Mouse (Mus musculus): ENCODE measurements around the gene Gm19935.

Gene Gm19935

DNA sequence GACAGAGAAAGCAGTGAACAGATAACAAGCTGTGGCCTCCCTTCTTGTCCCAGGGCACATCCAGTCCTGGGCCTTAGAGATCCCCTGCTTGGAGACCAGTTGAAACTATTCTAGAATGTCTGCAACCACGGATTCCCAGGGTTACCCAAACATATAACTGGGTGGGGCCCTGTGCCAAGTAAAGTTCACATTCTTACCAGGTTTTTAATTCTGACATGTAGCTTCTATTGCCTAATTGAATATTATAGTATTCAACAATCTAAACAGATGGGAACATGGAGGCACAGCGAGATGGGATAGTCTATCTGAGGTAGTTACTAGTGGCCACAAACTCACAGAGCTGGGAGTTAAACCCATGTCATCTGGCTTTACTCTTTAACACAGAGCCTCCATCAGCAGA is at the start of gene Gm19935:
TSS of gene Gm19935 (minus strand) at position 101 of the 400 bp plus-strand sequence.
- no peak for DNase-seq (ENCODE audit: low spot score)

DNA sequence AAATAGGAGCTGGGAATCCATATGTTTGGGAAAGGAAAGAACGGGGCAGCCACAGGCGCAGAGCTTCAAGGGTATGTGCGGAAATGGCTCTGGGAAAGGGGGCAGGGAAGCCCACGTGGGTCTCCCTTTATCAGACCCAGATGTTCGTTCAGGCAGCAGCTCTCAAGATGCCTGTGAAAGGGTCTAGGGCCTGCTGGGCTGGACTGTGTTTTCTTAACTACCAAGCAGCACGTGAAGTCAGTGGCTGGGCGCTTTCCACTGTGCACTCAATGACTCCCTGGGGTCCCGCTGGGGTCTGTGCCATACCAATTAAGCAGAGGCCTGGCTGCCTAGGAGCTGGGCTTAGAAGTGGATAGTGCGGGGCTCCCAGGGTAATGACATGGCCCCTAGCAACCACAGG is 44.8 kb upstream of the Gm19935 start:
- no peak for DNase-seq (ENCODE audit: low spot score)

GRCm38 (mm10) chr8:90861266-90861944 is 44.2 kb upstream of the Gm19935 start:
- DNase-seq (ENCODE audit: low spot score), result peak; percentile 34

DNA sequence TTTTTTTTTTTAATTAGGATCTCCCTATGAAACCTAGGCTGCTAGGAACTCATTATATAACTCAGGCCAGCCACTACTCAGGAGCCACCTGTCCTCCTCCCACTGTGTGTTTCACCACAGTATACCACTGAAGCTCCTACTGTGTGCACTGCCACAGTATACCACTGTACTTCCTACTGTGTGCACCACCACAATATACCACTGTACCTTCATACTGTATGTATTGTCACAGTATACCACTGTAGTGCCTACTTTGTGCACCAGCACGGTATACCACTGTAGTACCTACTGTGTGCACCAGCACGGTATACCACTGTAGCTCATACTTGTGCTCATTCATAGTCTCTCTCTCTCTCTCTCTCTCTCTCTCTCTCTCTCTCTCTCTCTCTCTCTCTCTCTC is 40.9 kb upstream of the Gm19935 start:
- no peak for DNase-seq (ENCODE audit: low spot score)

GRCm38 (mm10) chr8:90856952-90857351 is 39.8 kb upstream of the Gm19935 start:
- DNase-seq (ENCODE audit: low spot score), result no peak

- DNase-seq (ENCODE audit: low spot score), result no peak
Observed at GRCm38 (mm10) chr8:90856171-90856570, 39.0 kb upstream of the Gm19935 start.

GRCm38 (mm10) chr8:90854671-90855161 is 37.5 kb upstream of the Gm19935 start:
- no peak for DNase-seq (ENCODE audit: low spot score)

GRCm38 (mm10) chr8:90853971-90854670 is 36.9 kb upstream of the Gm19935 start:
- no peak for DNase-seq (ENCODE audit: low spot score)

- DNase-seq (ENCODE audit: low spot score), result no peak
Observed at GRCm38 (mm10) chr8:90851544-90851943, 34.4 kb upstream of the Gm19935 start.

DNA sequence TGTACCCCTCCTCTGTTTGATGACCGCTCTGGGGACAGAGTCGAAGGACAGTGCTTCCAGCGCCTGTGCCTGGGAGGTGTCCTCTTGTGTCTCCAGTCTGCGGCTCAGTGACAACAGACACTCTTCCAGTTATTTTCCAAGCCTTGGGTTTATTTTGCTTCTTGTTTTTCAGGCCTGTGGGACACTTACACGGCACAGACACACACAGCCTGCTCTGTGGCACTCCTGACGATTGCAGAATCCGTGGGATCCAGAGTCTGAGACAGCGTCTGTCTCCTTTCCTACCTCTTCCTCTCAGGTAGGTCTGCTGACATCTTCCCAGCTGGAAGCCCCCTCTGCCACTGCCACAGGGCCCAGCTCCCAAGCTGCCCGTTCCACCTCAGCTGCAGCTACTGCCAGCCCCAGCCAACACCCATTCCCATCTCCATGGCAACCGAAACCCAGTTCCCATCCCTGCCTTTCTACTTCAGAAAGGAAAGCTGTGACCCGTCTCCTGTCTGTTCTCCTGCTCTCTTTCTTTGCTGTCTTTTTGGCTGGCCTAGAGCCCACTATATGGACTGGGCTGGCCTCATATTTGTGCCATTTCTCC is 32.4 kb upstream of the Gm19935 start:
- DNase-seq (ENCODE audit: low spot score), result no peak

GRCm38 (mm10) chr8:90847980-90848379 is 30.8 kb upstream of the Gm19935 start:
- DNase-seq (ENCODE audit: low spot score), result no peak

DNA sequence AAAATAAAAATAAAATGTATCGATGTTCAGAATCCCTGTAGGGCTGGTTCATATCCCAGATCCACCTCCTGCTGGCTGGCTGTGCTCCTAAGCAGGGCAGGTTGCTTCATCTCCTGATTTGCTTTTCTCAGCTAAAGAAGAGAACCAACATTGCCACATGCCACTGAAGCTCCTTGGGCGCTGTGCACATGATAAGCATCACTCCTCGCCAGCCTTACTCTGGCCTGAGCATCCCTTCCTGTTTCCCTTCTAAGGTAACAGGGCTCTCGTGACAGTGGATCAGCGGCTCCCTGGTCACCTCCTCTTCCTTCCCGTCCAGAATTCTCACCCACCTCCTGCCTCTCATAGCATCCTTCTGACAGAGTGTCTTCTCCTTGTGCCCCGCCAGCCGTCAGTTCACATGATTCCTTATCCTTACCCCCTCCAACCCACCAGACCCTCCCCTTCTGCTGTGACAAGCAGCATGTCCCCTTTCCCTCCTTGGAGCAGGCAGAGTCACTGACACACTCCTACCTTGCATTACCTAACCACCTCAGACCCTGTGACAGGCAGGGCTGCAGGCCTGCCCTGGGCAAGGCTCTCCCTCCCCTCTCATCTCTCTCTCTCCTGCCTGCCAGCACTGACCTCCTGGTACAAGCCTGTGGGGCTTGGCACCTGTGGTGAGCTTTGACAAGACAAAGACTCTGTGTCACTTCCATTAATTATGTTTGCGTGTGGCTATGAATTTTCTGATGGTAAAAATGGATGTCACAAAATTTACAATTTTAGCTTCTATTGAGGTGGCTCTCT is 27.2 kb upstream of the Gm19935 start:
- DNase-seq (ENCODE audit: low spot score), result no peak

- no peak for DNase-seq (ENCODE audit: low spot score)
Observed at GRCm38 (mm10) chr8:90843127-90843526, 25.9 kb upstream of the Gm19935 start.

GRCm38 (mm10) chr8:90841321-90841720 is 24.1 kb upstream of the Gm19935 start:
- no peak for DNase-seq (ENCODE audit: low spot score)

- no peak for DNase-seq (ENCODE audit: low spot score)
Observed at GRCm38 (mm10) chr8:90839725-90840714, 22.8 kb upstream of the Gm19935 start.

GRCm38 (mm10) chr8:90837440-90837839 is 20.2 kb upstream of the Gm19935 start:
- DNase-seq (ENCODE audit: low spot score), result no peak

GRCm38 (mm10) chr8:90834321-90834672 is 17.1 kb upstream of the Gm19935 start:
- DNase-seq (ENCODE audit: low spot score), result no peak

GRCm38 (mm10) chr8:90833628-90834320 is 16.6 kb upstream of the Gm19935 start:
- no peak for DNase-seq (ENCODE audit: low spot score)

DNA sequence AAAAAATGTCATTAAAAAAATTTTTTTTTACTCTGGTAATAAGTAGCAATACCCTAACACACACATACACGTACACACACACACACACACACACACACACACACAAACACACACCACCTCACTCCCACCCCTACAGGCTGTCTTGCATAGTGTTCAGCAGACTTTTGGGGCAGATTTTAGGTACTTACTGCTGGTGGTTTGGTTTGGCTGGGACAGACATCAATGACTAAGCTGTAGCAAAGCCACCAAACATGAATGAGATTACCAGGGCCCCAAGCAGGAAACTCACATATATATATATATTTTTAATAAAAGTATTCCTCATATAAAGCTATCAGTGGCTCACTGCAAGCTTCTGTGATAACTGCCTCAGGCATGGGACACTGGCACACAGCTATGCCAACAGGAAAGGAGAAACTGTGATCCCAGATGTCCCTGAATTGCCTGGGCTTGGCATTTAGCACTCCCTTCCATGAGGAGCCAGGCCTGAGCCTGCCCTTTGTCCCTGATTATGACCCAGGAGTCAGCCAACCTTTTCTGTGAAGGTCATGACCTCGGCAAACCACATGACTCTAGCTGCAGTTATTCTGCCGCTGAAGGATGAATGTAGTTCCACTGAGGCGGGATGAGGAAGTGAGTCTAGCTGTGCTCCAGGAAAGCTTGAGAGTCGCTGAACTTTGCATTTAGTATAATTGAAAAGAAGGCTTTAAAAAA is 15.5 kb upstream of the Gm19935 start:
- no peak for DNase-seq (ENCODE audit: low spot score)

GRCm38 (mm10) chr8:90830980-90831379 is 13.8 kb upstream of the Gm19935 start:
- DNase-seq (ENCODE audit: low spot score), result no peak

All from urinary bladder, postnatal 25 days (tissue).